Mouse (Mus musculus) brain, embryonic 14.5 days (tissue): ENCODE measurements around the gene Dld.

ENCODE experiments used
- CTCF ChIP-seq: fragments of 200-500 bp; IDR thresholded peaks from 2 replicates; pipeline ENCODE4 v1.5.1; 2012; ENCODE audit warnings: inconsistent platforms, mild to moderate bottlenecking, moderate library complexity, borderline replicate concordance; ENCODE audit not compliant: insufficient read depth, insufficient read length; ENCODE audit errors: extremely low read depth
- POLR2A ChIP-seq: fragments of 200-500 bp; IDR thresholded peaks from 2 replicates; pipeline ENCODE4 v1.6.1; 2012; ENCODE audit warnings: mild to moderate bottlenecking, inconsistent platforms, borderline replicate concordance; ENCODE audit not compliant: poor library complexity, insufficient read depth, insufficient read length, severe bottlenecking; ENCODE audit errors: extremely low read depth

DNA sequence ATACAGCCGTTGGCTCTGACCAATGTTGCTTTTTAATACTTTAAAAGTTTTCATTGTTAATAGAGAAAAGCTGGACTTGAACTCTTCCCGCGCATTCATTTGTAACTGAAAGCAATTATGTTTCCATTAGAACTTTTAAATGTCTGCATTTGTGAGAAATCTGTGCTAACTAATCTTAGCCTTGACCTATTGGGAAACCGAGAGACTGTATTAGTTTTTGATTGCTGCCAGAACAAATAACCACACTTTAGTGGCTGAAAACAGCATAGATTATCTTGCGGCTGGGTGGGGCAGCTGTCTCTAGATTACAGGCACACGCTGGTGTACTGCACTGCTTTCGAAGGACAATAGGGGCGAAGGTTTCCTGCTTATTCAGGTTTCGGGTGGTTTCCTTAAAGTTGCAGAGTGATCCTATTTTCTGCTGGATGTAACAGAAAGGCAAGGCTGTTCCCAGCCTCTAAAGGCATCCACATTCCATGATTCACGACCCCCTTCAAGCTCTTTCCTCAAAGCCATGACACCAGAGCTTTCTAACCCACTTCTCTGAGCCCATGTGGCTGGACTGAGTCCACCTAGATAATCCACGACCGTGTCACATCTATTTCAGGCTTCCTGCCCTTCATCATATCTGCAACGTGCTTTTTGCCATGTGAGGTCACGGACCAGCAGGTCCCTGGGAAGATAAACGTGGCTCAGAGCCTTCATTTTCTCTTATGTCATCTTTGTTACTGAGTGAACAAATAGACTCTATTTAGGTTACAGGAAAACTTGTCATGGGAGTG is 57.7 kb downstream of the Dld start:
- TF ChIP-seq CTCF (no peak), POLR2A (no peak)
